Mouse (Mus musculus) adrenal gland, adult (tissue): ENCODE data around the gene Lrrc27.

Experiments
- DNase-seq, 2 experiments: peaks; one replicate each; pipeline ENCODE4 v3.0.0; 2022 to 2023; ENCODE audit warnings: low spot score in 1 of 2; ENCODE audit not compliant: inconsistent age in 2 of 2

Lrrc27 gene

DNA sequence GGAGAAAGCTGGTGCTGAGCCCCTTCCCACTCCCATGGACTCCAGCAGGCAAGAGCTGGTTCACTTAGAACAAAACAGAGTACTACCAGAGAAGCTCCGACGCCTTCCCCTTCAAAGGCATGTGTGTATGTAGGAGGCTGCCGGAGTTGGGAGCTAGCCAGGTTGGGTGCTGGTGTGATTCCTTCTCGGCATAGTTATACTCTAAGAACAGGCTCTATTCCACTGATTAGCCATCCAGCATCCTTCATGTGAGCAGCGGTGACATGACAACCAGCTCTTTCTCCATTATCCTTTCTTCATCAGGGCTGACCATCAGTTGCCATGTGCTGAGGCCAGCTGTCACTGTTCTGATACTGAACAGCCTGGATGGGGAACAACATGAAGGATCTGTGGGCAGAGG is 59.1 kb downstream of the Lrrc27 start:
- no peak for DNase-seq

- peak; percentile 26 to 70 for DNase-seq
Observed at GRCm38 (mm10) chr7:139272639-139273396, 60.0 kb downstream of the Lrrc27 start.

- peak; percentile 61 to 78 for DNase-seq
Observed at GRCm38 (mm10) chr7:139273397-139273719, 60.6 kb downstream of the Lrrc27 start.

GRCm38 (mm10) chr7:139275586-139275985 is 62.8 kb downstream of the Lrrc27 start:
- DNase-seq, result no peak

- no peak for DNase-seq
Observed at GRCm38 (mm10) chr7:139276150-139276549, 63.4 kb downstream of the Lrrc27 start.

GRCm38 (mm10) chr7:139277536-139277935 is 64.7 kb downstream of the Lrrc27 start:
- DNase-seq, result peak; percentile 25 to 49

DNA sequence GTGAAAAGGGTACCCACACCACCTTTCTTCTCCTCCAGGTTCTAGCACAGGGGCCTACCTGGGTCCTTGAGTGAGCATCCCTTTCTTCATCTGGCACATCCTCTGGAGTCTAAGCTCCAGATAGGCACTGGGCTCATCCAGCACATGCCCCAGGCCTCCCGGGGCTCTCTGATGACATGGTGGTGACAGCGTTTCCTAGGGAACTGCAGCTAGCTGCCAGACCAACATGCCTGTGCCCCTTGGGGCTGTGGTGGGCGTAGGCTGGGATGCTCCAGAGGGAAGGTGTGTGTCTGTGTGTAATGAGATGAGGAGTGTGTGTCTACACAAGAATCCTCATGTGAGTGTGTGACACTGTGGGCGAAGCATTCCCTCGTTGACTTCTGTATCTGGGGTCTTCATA is 66.8 kb downstream of the Lrrc27 start:
- DNase-seq, result no peak

- DNase-seq, result no peak
Observed at GRCm38 (mm10) chr7:139280044-139280443, 67.3 kb downstream of the Lrrc27 start.

- no peak for DNase-seq
Observed at GRCm38 (mm10) chr7:139281195-139281594, 68.4 kb downstream of the Lrrc27 start.

DNA sequence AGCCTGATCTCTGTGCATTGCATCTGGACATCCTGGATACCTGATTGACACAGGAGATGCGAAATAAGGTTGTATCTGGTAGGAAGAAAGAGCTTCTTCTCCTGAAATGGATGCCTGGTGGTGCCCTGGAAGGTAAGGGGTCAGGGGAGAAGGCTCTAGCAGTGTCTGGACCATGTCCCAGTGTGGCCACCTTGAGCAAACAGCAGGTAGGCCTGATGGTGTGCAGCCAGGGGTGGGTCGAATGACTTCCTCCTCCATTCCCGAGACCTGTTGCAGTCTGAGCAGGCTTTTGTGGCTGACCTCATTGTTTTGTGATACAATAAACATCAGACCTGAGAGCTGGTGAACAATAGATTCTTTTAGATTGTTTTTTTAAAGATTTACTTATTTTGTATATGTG is 69.2 kb downstream of the Lrrc27 start:
- no peak for DNase-seq

DNA sequence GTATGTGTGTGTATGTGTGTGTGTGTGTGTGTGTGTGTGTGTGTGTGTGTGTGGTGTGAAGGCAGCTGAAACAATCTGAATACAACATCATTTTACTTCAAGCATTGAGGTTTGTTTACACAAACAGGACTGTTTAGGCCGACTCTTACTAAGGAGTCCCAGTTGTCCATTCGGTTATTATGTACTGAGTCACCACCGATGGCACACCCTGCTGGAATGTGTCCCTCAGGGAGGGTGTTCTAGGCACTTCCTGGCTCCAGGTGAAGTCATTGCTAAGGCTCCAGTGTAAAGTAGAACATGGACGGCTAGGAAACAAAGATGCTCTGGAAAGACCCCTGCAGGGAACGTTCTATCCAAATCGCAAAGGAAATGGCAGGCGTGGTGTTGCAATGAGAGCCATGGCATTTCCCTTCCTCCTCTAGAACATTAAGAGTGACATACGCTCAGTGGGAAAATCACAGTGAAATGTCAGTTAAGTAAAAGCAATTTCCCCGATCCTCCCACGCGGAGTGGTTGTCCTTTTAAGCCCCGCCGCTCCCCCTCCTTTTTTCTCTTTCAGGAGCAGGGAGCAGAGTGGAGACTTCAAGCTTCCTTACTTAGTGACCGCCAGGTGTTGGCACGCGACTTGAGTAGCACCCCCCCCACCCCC is 72.6 kb downstream of the Lrrc27 start:
- DNase-seq, result no peak

DNA sequence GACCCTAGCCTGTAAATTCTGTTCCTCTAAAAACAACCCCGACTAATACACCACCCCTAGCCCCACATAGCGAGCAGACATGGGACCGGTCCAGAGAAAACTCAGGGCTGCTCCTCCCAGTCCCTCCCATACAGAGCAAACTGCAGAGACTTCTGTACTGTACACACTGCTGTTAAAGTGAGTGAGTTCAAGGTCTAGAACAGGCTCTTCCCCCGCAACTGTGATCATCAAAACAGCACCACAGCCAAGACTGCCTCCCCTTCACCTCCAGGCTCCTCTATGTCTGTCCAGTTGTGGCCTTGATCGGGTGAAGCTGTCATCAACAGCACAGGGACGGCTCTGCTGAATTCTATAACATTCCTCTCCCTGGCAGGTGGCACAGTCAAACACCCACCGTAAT is 75.8 kb downstream of the Lrrc27 start:
- peak; percentile 66 to 71 for DNase-seq
